Mouse (Mus musculus) erythroblast, adult 5-6 weeks (primary cell): ENCODE measurements around the gene Gm19426. TPM values are rescaled to one million over a fixed set of nuclear protein-coding genes. Genes with fewer than 3 reads are reported as not detected.
A peak's percentile ranks its signal among the peaks of the same experiment; 100 is the strongest.

Experiments
- ATAC-seq: replicated peaks from 2 replicates; pipeline ENCODE4 v1.8.0; 2016; ENCODE audit warnings: moderate number of reproducible peaks, mild to moderate bottlenecking, moderate TSS enrichment, inconsistent platforms; ENCODE audit not compliant: poor library complexity, low FRiP score, severe bottlenecking
- total RNA-seq, 2 experiments: library from RNA; stranded (forward) in 1 of 2; stranded (reverse) in 1 of 2; fragments of 150-400 nt in 1 of 2; fragments of 200-764, 138-1000 nt in 1 of 2; gene quantifications; 2 replicates each; pipeline versions ENCODE4 v1.2.3 to v1.2.4; 2015 to 2017; ENCODE audit warnings: low replicate concordance in 2 of 2

The Gm19426 gene
- total RNA-seq, 2 experiments from 2014 or later, result not detected

- peak; percentile 95 for ATAC-seq
Measured at GRCm38 (mm10) chr2:84727172-84727858, 16.1 kb downstream of the Gm19426 start, which contains the start of gene Clp1. Gene Clp1, minus strand, starts transcription at chr2:84727350.

- no peak for ATAC-seq
Measured at GRCm38 (mm10) chr2:84726716-84727115, 16.7 kb downstream of the Gm19426 start.

DNA sequence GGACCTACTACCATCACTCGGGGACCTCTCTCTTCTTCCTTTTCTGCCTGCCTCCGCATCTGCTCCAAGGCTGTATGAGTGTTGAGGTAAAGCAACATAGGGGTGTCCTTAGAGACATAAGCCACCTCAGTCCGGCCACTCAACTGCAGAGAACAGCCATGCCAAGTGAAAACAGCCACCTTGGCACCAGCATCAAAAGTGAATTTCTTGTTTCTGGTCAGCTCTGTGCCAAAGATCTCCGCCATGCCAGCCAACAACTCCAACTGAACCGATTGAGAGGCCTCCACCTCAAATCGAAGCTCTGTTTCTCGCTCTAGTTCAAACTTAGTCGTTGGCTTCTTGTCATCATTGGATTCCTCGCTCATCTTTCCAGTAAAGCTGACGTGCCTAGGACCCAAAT, 17.7 kb downstream of the Gm19426 start:
- ATAC-seq, result no peak

- no peak for ATAC-seq
Measured at GRCm38 (mm10) chr2:84723856-84724255, 19.6 kb downstream of the Gm19426 start.

GRCm38 (mm10) chr2:84721182-84721581, 22.3 kb downstream of the Gm19426 start:
- no peak for ATAC-seq

DNA sequence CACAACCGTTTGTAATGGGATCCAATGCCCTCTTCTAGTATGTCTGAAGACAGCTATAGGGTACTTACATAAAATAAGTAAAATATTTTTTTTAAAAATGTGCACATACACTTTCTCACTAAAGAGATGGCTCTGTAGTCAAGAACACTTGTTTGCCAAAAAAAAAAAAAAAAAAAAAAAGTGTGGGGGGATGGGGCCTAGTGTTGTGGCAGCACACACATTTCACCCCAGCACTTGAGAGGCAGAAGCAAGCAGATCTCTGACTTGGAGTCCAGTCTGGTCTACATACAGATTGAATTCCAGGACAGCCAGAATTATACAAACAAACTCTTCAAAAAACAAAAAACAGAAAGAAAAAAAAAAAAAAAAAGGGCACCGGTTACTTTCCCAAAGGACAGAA, 22.7 kb downstream of the Gm19426 start:
- ATAC-seq, result no peak

GRCm38 (mm10) chr2:84717357-84717756, 26.1 kb downstream of the Gm19426 start:
- ATAC-seq, result no peak

DNA sequence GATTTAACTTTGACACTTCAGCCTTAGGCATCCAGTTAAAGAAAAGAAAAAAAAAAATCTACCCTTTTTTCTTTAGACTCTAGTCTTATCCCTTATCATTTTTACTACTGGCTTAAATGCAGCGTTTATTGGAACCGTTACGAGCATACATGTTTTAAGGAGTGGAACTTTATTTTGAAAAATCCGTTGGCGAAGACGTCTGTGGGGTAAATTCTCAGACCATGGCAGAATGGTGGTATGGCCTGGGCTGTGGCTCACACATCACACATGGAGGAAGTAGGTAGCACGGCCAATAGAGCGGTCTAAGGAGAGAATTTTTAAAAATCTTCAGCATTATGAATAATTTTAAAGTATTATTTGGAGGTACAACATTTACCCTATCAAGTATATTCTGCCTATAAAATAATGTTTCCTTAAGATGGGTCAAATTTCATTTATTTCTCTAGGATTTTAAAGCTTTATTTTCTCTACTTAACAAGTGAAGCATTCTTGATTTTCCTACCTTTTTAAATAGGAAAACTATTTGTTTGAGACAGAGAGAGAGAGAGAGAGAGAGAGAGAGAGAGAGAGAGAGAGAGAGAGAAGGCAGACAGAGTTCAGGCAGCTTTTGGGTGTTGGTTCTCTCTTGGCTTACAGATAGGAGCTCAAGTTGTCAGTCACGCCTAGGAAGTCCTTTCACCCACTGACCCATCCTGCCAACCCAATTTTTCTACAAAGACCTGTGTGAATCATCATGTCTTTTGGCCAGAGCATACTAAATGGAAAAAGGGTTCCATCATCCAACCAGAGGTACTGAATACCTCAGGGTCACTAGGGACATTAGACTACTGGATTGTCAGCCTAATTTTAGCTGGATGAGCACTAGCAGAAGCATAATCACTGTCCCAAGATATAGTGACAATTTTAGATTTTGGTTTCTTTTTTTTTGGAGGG, 26.8 kb downstream of the Gm19426 start:
- ATAC-seq, result peak; percentile 39

DNA sequence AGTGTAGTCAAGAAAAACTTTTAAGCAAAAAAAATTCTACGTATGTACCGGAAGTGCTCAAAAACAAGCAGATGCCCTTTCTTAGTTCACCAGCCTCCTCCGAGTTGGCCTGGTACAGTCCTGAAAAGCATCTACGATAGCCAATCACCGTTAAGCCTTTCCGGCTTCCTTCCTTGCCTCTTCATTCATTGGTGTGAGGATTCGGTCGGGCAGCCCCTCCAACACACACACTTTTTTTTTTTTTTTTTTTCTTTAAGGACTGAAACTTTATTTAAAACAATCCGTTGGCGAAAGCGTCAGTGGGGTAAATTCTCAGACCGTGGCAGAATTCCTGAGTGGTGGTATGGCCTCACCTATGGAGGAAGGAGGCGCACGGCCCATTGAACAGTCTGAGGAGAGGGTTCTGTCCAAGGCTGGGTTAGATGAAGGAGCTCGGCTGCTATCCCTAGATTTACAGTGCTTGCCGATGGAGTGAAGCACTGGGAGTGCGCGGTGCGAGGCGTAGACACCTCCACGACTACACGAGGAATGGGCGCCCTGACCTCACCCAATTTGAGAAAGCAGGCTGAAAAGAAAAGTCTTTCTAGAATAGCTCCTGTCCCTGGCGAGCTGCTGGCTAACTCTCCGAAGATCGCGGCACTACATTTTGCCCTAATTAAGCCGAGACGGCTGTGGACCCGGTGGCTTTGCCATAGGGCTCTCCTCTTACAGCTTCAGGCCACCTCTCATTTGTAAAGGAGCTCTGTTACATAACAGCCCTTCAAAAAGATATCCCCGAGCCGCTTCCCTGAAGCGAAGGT, 27.7 kb downstream of the Gm19426 start:
- peak; percentile 87 for ATAC-seq

DNA sequence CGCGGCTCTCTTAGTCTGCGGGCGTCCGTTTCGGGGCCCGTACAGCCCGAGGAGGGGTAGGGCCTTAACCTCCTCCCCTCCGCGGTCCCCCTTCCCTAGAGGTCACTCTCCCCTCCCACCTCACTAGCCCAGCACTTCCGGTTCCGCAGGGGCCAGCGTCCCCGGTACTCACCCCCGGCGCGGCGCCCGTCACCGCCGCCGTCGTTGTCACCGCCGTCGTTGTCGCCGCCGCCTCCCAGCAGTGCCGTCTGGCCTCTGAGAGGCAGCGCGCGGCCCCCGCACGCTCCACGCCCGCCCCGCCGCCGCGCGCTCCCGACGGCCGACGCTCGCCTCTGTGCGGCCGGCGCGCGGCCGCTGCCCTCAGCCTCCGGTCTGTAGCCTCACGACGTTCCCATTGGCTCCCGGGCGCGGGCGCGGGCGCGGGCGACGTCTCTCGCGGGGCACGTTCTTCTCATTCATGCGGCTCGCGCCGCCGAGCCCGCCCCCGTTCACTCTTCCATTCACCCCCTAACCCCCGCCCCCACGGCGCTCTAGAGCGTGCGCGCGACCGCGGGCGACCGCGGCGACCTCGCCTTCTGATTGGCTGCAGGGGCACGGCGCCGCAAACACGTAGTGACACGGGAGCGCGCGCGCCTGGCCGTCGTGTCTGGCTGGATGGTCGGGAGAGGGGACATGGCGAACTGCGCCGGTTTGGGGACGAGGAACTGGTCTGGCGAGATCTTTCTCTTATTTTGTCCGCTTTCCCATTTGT, 28.5 kb downstream of the Gm19426 start, which contains the start of gene Zdhhc5:
Gene Zdhhc5, minus strand, starts transcription at position 370 of the 751 bp plus-strand sequence.
- ATAC-seq, result peak; percentile 81

GRCm38 (mm10) chr2:84714422-84714810, 29.0 kb downstream of the Gm19426 start:
- peak; percentile 7; the same call in 1 of the 2 replicates for ATAC-seq

GRCm38 (mm10) chr2:84711898-84712297, 31.6 kb downstream of the Gm19426 start:
- no peak for ATAC-seq

DNA sequence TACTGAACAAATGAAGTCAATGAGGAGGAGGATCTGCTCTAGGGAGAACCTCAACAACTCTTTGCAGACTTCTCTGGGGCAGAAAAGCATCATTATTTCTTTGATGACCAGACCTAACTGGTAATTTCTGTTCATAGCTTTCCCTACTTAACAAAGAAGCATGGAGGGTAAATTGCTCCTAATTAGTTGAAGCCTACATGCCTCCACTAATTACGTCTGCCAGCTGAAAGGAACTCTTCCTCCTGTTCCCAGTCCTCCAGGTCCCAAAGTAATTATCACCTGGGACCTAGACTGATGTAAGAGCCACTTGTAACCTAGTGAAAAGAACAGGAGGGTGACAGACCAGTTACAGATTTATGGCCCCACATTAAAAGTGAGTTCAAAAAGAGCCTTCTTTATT, 35.9 kb downstream of the Gm19426 start:
- no peak for ATAC-seq

- peak; percentile 75 for ATAC-seq
Measured at GRCm38 (mm10) chr2:84705295-84705694, 38.2 kb downstream of the Gm19426 start.

DNA sequence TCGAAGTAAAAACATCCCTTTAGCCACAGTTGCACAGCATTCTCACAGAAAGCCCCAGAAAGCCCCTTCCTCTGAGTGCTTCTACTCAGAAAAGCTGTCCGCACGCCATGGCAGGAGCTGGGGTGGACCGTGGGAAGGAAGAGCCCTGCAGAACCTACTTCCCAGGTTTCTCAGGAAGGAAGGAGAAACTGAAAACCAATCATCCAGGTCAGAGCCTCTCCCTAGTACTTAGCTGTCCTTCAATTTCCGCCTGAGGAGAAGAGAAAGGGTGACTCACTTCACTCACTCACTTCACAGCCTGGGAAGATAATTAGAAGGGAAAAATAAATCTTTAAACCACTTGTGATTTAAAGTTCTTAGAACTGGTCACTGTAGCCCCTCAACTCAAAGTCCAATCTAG, 39.1 kb downstream of the Gm19426 start:
- no peak for ATAC-seq

- no peak for ATAC-seq
Measured at GRCm38 (mm10) chr2:84703497-84703896, 40.0 kb downstream of the Gm19426 start.

GRCm38 (mm10) chr2:84695007-84695695, 48.3 kb downstream of the Gm19426 start:
- no peak for ATAC-seq
